Mouse (Mus musculus) lung, postnatal 0 days (tissue): ENCODE data around the gene Mars. TPM values are rescaled to one million over a fixed set of nuclear protein-coding genes. Genes with fewer than 3 reads are reported as not detected.
A peak's percentile ranks its signal among the peaks of the same experiment; 100 is the strongest.

Experiments
- ATAC-seq: fragments of 200-750 bp; cut with Nextera tagmentation; 2 replicates; pipeline ENCODE4 v1.8.0; 2017; ENCODE audit warnings: moderate library complexity
- DNase-seq: peaks from one replicate; pipeline ENCODE4 v3.0.0-alpha.2; 2016; ENCODE audit warnings: low spot score
- H3K27ac ChIP-seq: fragments of 300-500 bp; sonication (generic); 2 replicates; pipeline ENCODE4 v1.5.1; 2014; ENCODE audit warnings: antibody characterized with exemption, mild to moderate bottlenecking, low read length, mixed read lengths
- H3K27me3 ChIP-seq: fragments of 300-500 bp; sonication (generic); replicated peaks from 2 replicates; pipeline ENCODE4 v1.6.1; 2014; ENCODE audit warnings: low read length, mixed read lengths; ENCODE audit not compliant: insufficient read depth
- H3K36me3 ChIP-seq: fragments of 300-500 bp; sonication (generic); 2 replicates; pipeline ENCODE4 v1.6.1; 2014; ENCODE audit warnings: low read length, mixed read lengths; ENCODE audit not compliant: insufficient read depth
- H3K4me1 ChIP-seq: fragments of 300-500 bp; sonication (generic); 2 replicates; pipeline ENCODE4 v1.6.1; 2014; ENCODE audit warnings: antibody characterized with exemption, low read depth, low read length, mixed read lengths; ENCODE audit not compliant: insufficient read depth
- H3K4me2 ChIP-seq: fragments of 300-500 bp; sonication (generic); replicated peaks from 2 replicates; pipeline ENCODE4 v1.6.1; 2014; ENCODE audit warnings: low read depth, mild to moderate bottlenecking, low read length, moderate library complexity, mixed read lengths
- H3K4me3 ChIP-seq: fragments of 300-500 bp; sonication (generic); 2 replicates; pipeline ENCODE4 v1.5.1; 2014; ENCODE audit warnings: low read depth, low read length
- H3K9ac ChIP-seq: fragments of 300-500 bp; sonication (generic); replicated peaks from 2 replicates; pipeline ENCODE4 v1.6.1; 2014; ENCODE audit warnings: low read depth, mild to moderate bottlenecking
- H3K9me3 ChIP-seq: fragments of 300-500 bp; sonication (generic); 2 replicates; pipeline ENCODE4 v1.6.1; 2016; ENCODE audit warnings: low read length, mixed read lengths
- CTCF ChIP-seq: IDR thresholded peaks from 2 replicates; pipeline ENCODE4 v1.5.1; 2016; ENCODE audit warnings: antibody characterized with exemption, mild to moderate bottlenecking
- EP300 ChIP-seq: IDR thresholded peaks from 2 replicates; pipeline ENCODE4 v1.6.1; 2016; ENCODE audit warnings: antibody characterized with exemption, mild to moderate bottlenecking, control low read depth
- whole genome bisulfite sequencing: fragments of 180-500 bp; shearing (Covaris S2); extraction: QIAGEN DNeasy Blood & Tissue Kit; methylation state at CpG from one replicate; pipeline ENCODE4 v1.1.7; 2014; 5-methylcytosine and 5-hydroxymethylcytosine counted together
- polyA plus RNA-seq: library from polyadenylated mRNA; unstranded; fragments of >200 nt; fragmentation: Nextera tagmentation; extraction: Ambion mirVana; gene quantifications from 2 replicates; pipeline ENCODE4 v1.2.1, GENCODE M21; 2015

The Mars gene
- polyA plus RNA-seq, 1 experiment from 2014 or later = 63.1 TPM

- Histone ChIP-seq H3K4me2 (no peak overlapping the region), H3K27me3 (no peaks in the 10 kb centered on the region), H3K9me3 (no peaks in the 10 kb centered on the region), H3K4me3 (no peak overlapping the region), H3K27ac (no peak overlapping the region), H3K4me1 (no peaks in the 10 kb centered on the region), H3K9ac (no peak overlapping the region), H3K36me3 (no peaks in the 10 kb centered on the region)
- no peak for DNase-seq
- WGBS = 68% methylated on average over 8 of the region's 8 CpGs
- no peak for ATAC-seq
- TF ChIP-seq CTCF = no peak
- no peak for TF ChIP-seq EP300
Observed at GRCm38 (mm10) chr10:127351719-127352118, 40.1 kb upstream of the Mars start.

GRCm38 (mm10) chr10:127351285-127351595, 39.7 kb upstream of the Mars start:
- 83% methylated on average over 8 of the region's 8 CpGs for WGBS
- DNase-seq = no peak
- H3K4me2 ChIP-seq = no peak overlapping the region

GRCm38 (mm10) chr10:127350594-127351284, 39.2 kb upstream of the Mars start:
- no peak overlapping the region for H3K9ac ChIP-seq
- ATAC-seq (peak; percentile 70), DNase-seq (peak; percentile 81)
- no peak overlapping the region for H3K27ac ChIP-seq
- no peaks in the 10 kb centered on the region for H3K36me3 ChIP-seq
- TF ChIP-seq CTCF (peak; percentile 91), EP300 (no peak)
- 10% methylated on average over 23 of the region's 24 CpGs for WGBS
- H3K9me3 ChIP-seq = no peaks in the 10 kb centered on the region
- H3K4me2 ChIP-seq = peak overlapping the region; percentile 41
- H3K4me1 ChIP-seq = no peaks in the 10 kb centered on the region
- no peaks in the 10 kb centered on the region for H3K27me3 ChIP-seq
- H3K4me3 ChIP-seq = no peak overlapping the region

More at GRCm38 (mm10) chr10:127351285-127351595, 39.7 kb upstream of the Mars start:
- Histone ChIP-seq H3K27me3 (no peaks in the 10 kb centered on the region), H3K9me3 (no peaks in the 10 kb centered on the region), H3K4me1 (no peaks in the 10 kb centered on the region), H3K9ac (no peak overlapping the region), H3K36me3 (no peaks in the 10 kb centered on the region), H3K4me3 (no peak overlapping the region), H3K27ac (no peak overlapping the region)
- no peak for TF ChIP-seq CTCF
- no peak for ATAC-seq

- no peak for DNase-seq
- no peak overlapping the region for H3K27ac ChIP-seq
- no peak overlapping the region for H3K4me2 ChIP-seq
- no peak for ATAC-seq
- H3K36me3 ChIP-seq = no peaks in the 10 kb centered on the region
- H3K4me1 ChIP-seq = no peaks in the 10 kb centered on the region
- no peak for TF ChIP-seq EP300
- TF ChIP-seq CTCF = no peak
- no peak overlapping the region for H3K4me3 ChIP-seq
- WGBS = 70% methylated on average over 8 of the region's 8 CpGs
- no peak overlapping the region for H3K9ac ChIP-seq
- H3K9me3 ChIP-seq = no peaks in the 10 kb centered on the region
- H3K27me3 ChIP-seq = no peaks in the 10 kb centered on the region
Observed at GRCm38 (mm10) chr10:127349810-127350209, 38.2 kb upstream of the Mars start.

- H3K9me3 ChIP-seq = no peaks in the 10 kb centered on the region
- no peaks in the 10 kb centered on the region for H3K27me3 ChIP-seq
- no peak overlapping the region for H3K27ac ChIP-seq
- no peak for TF ChIP-seq EP300
- TF ChIP-seq CTCF = peak; percentile 31
- H3K4me2 ChIP-seq = no peak overlapping the region
- no peaks in the 10 kb centered on the region for H3K36me3 ChIP-seq
- H3K4me3 ChIP-seq = no peak overlapping the region
- DNase-seq (no peak), ATAC-seq (no peak)
- 73% methylated on average over 4 of the region's 4 CpGs for WGBS
- H3K4me1 ChIP-seq = no peaks in the 10 kb centered on the region
- H3K9ac ChIP-seq = no peak overlapping the region
Observed at GRCm38 (mm10) chr10:127348957-127349356, 37.4 kb upstream of the Mars start.

GRCm38 (mm10) chr10:127346173-127346572, 34.6 kb upstream of the Mars start:
- no peak overlapping the region for H3K9ac ChIP-seq
- no peaks in the 10 kb centered on the region for H3K36me3 ChIP-seq
- H3K4me1 ChIP-seq = no peaks in the 10 kb centered on the region; the same call in 1 of the 2 replicates
- no peaks in the 10 kb centered on the region for H3K27me3 ChIP-seq
- ATAC-seq (no peak), DNase-seq (no peak)
- no peaks in the 10 kb centered on the region for H3K9me3 ChIP-seq
- TF ChIP-seq CTCF (no peak), EP300 (no peak)
- H3K4me3 ChIP-seq = no peak overlapping the region
- WGBS = 72% methylated on average over 3 of the region's 3 CpGs
- no peak overlapping the region for H3K4me2 ChIP-seq
- H3K27ac ChIP-seq = no peak overlapping the region

GRCm38 (mm10) chr10:127343029-127343428, 31.4 kb upstream of the Mars start:
- no peak overlapping the region for H3K4me3 ChIP-seq
- H3K4me2 ChIP-seq = no peak overlapping the region
- H3K4me1 ChIP-seq = peaks cover 8% of the 10 kb centered on the region
- no peak overlapping the region for H3K9ac ChIP-seq
- no peaks in the 10 kb centered on the region; the same call in 1 of the 2 replicates for H3K27me3 ChIP-seq
- ATAC-seq = no peak
- TF ChIP-seq EP300 (no peak), CTCF (no peak)
- DNase-seq = no peak
- WGBS = 63% methylated on average over 3 of the region's 3 CpGs
- H3K9me3 ChIP-seq = no peaks in the 10 kb centered on the region
- H3K27ac ChIP-seq = no peak overlapping the region
- H3K36me3 ChIP-seq = no peaks in the 10 kb centered on the region
